Mouse (Mus musculus) heart, embryonic 14.5 days (tissue): ENCODE results near the gene Hjurp. TPM values are rescaled to one million over a fixed set of nuclear protein-coding genes. Genes with fewer than 3 reads are reported as not detected.

ENCODE experiments used
- ATAC-seq: fragments of 200-750 bp; cut with Nextera tagmentation; 2 replicates; pipeline ENCODE4 v1.8.0; 2017; ENCODE audit warnings: low read depth, moderate TSS enrichment; ENCODE audit not compliant: insufficient number of reproducible peaks, insufficient read depth, low FRiP score
- H3K27ac ChIP-seq, 2 experiments: fragments of 200-500 bp in 1 of 2; fragments of 300-500 bp in 1 of 2; sonication (generic) in 1 of 2; replicated peaks in 1 of 2; 2 replicates each; pipeline ENCODE4 v1.5.1; 2012 to 2014; ENCODE audit warnings: low read depth in 2 of 2, low read length in 2 of 2, control low read depth in 1 of 2, mild to moderate bottlenecking in 1 of 2, mixed read lengths in 1 of 2; ENCODE audit not compliant: control insufficient read depth in 1 of 2, insufficient read depth in 1 of 2
- H3K27me3 ChIP-seq: fragments of 300-500 bp; sonication (generic); 2 replicates; pipeline ENCODE4 v1.6.1; 2014; ENCODE audit warnings: mild to moderate bottlenecking, low read length, control low read depth; ENCODE audit not compliant: control insufficient read depth, insufficient read depth
- H3K36me3 ChIP-seq: fragments of 300-500 bp; sonication (generic); 2 replicates; pipeline ENCODE4 v1.6.1; 2014; ENCODE audit warnings: mild to moderate bottlenecking, control low read depth, low read length, mixed read lengths; ENCODE audit not compliant: control insufficient read depth, insufficient read depth
- H3K4me1 ChIP-seq, 2 experiments: fragments of 200-500 bp in 1 of 2; fragments of 300-500 bp in 1 of 2; sonication (generic) in 1 of 2; 2 replicates each; pipeline ENCODE4 v1.6.1; 2012 to 2014; ENCODE audit warnings: low read length in 2 of 2, control low read depth in 1 of 2, mixed read lengths in 1 of 2; ENCODE audit not compliant: control insufficient read depth in 2 of 2, insufficient read depth in 2 of 2
- H3K4me2 ChIP-seq: fragments of 300-500 bp; sonication (generic); 2 replicates; pipeline ENCODE4 v1.6.1; 2014; ENCODE audit warnings: mild to moderate bottlenecking, low read length
- H3K4me3 ChIP-seq, 2 experiments: fragments of 200-500 bp in 1 of 2; fragments of 300-500 bp in 1 of 2; sonication (generic) in 1 of 2; 2 replicates each; pipeline ENCODE4 v1.5.1; 2012 to 2014; ENCODE audit warnings: low read length in 2 of 2, mild to moderate bottlenecking in 2 of 2, control low read depth in 1 of 2, low read depth in 1 of 2, moderate library complexity in 1 of 2; ENCODE audit not compliant: control insufficient read depth in 1 of 2, insufficient read depth in 1 of 2
- H3K9ac ChIP-seq: fragments of 300-500 bp; sonication (generic); 2 replicates; pipeline ENCODE4 v1.6.1; 2014; ENCODE audit warnings: mild to moderate bottlenecking, low read length
- H3K9me3 ChIP-seq: fragments of 300-500 bp; sonication (generic); 2 replicates; pipeline ENCODE4 v1.6.1; 2016; ENCODE audit warnings: low read length, control low read depth; ENCODE audit not compliant: control insufficient read depth
- WGBS: fragments of 180-500 bp; shearing (Covaris S2); extraction: QIAGEN DNeasy Blood & Tissue Kit; methylation state at CpG from one replicate; pipeline ENCODE4 v1.1.7; 2014; 5-methylcytosine and 5-hydroxymethylcytosine counted together
- polyA plus RNA-seq: library from polyadenylated mRNA; unstranded; fragments of >200 nt; fragmentation: Nextera tagmentation; extraction: Ambion mirVana; gene quantifications from 2 replicates; pipeline ENCODE4 v1.2.1, GENCODE M21; 2014

Hjurp gene
- polyA plus RNA-seq, 1 experiment from 2014 or later = 104 TPM

DNA sequence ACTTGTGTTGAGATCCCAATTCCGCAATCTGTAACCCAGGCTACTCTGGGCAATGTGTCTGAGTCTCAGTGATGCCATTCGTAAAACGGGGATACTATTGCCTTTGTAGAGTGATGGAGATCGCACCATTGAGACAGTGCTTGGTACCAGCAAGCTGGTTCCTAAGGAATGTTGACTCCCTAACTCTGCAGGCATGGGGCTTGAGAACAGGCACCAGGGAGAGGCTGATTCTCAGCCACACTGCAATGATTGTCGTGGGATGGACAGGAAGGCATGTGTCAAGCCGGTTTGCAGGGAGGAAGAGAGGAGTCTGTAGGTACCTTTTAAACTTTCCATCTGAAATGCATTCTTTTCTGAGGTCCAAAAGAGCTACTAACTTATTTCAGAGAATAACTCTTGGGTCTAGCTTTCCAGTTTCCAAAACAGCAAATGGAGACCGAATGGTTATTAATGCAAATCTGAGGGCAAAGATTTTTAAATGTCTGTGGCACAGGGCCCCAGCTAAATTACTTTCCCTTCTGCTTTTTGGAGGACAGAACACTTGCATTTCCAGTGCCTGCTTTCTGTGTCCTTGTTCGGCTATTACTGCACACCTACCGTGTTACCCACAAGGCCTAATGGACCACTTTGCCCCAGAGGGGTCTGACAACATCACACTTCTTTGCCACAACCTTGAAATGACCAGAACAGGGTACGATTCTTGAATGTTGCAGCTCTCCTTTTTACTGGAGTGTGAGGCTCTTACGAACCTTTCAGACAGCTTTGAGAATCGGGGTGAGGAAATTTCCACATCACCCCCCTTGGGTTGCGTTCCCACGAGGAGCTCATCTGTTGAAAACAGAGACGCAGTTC lies 6.2 kb upstream of the Hjurp start:
- ATAC-seq = no peak
- H3K9me3 ChIP-seq = peaks cover 49% of the 10 kb centered on the region
- no peak overlapping the region for H3K4me2 ChIP-seq

DNA sequence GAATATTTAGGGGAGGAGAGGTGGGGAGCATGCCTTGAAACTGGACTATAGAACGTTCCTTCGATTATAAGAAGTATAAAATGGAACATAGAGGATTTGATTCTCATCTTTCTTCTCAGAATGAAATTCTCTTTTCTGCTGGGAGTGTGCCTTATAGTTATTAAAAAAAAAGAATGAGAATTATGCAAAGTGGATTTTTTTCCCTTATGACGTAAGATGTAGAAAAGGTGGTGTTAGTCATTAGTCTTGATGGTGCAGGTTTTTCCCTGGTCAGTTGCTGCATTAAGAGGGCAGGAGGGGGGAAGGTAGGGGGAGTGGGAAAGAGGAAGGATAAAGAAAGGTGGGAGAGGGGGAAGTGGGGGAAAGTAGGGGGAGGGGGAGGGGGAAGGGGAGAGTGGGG lies 4.9 kb upstream of the Hjurp start:
- H3K27ac ChIP-seq = no peak overlapping the region
- no peaks in the 10 kb centered on the region for H3K4me1 ChIP-seq
- H3K4me2 ChIP-seq = no peak overlapping the region
- H3K27me3 ChIP-seq = no peaks in the 10 kb centered on the region
- no peaks in the 10 kb centered on the region for H3K36me3 ChIP-seq
- no peak overlapping the region for H3K4me3 ChIP-seq
- H3K9ac ChIP-seq = no peak overlapping the region
- H3K9me3 ChIP-seq = peaks cover 38% of the 10 kb centered on the region
- ATAC-seq = no peak
- WGBS = 54% methylated on average over 3 of the region's 3 CpGs

More for the DNA sequence above, 6.2 kb upstream of the Hjurp start:
- H3K27me3 ChIP-seq = no peaks in the 10 kb centered on the region
- H3K4me3 ChIP-seq = no peak overlapping the region
- 72% methylated on average over 15 of the region's 15 CpGs for WGBS
- no peaks in the 10 kb centered on the region for H3K4me1 ChIP-seq
- H3K9ac ChIP-seq = no peak overlapping the region
- no peaks in the 10 kb centered on the region for H3K36me3 ChIP-seq
- no peak overlapping the region for H3K27ac ChIP-seq

DNA sequence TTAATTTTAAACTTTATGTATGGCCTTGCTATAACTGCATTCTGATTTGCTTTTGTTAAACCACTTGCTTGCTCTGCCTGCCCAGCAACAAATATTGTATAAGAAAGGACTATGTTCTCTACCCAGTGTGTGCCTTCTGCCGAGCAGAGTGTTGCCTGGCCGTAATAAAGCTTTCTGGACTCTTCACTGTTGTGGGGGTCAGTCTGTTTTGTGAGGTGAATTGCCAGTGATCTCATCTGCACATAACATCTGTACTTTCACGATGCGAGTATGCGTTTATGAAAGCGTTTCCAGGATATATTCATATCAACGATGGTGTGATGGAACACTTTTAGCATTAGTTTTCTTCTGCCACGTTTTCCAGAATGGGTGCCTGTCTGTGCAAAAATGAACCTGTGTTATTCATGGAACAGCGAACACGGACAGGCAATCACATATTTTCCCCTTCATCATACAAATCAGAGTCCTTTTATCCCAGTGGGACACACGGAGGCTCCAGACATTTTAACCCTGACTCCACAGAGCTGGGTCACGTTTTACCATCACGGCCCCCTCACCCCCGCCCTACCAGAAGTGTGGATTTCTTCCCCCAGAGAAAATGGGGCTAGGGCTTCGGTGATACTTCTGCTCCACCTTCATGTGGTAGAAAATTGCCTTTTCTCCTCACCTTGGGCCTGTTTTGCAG lies 2.7 kb upstream of the Hjurp start:
- H3K9me3 ChIP-seq = peaks cover 20% of the 10 kb centered on the region
- H3K27ac ChIP-seq = no peak overlapping the region
- H3K4me3 ChIP-seq = no peak overlapping the region
- H3K9ac ChIP-seq = no peak overlapping the region
- 67% methylated on average over 15 of the region's 15 CpGs for WGBS
- ATAC-seq = no peak
- H3K4me1 ChIP-seq = peaks cover 5 to 17% of the 10 kb centered on the region in 2 experiments; a peak in 3 of 4 replicates
- peaks cover 10% of the 10 kb centered on the region for H3K36me3 ChIP-seq
- no peaks in the 10 kb centered on the region for H3K27me3 ChIP-seq
- H3K4me2 ChIP-seq = no peak overlapping the region

DNA sequence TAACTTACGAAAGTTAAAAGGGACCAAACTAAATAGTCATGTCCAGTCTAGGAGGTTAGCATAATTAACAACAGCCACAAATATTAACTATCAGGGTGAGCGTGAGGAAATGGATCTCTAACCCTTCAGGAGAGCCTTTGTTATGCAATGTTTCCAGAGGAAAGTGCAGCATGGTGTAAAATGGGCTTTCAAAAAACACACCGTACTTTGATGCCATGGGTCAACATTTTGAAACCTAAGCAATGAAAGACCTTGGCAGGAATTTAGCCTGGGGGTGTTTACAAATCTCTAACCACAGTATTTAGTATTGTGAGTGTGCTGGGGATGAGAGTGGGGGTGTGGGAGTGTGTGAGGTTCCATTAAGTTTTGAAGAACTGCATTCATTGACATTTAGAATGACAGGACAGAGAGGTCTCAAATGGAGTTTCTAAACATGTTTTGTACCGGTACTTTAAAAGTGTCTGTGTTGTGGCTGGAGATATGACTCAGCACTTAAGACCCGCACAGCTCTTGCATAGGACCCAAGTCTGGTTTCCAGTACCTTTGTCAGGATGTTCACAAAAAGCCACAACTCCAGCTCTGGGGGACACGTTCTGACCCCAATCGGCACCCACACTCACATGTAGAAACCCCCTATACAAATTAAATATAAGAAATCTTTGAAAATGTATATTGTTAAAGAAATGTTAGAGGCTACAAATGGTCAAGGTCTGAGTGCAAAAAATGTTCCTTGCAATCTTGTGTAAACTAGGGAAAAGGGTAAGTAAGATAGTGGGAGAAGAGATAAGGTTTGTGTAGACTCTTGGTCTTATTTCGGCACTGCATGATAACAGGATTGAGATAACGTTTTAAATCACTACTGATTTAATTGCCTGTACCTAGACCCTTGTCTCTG lies 1.9 kb upstream of the Hjurp start:
- no peak for ATAC-seq
- Histone ChIP-seq H3K36me3 (peaks cover 18% of the 10 kb centered on the region), H3K4me3 (no peak overlapping the region), H3K9ac (no peak overlapping the region), H3K4me1 (peaks cover 5 to 23% of the 10 kb centered on the region in 2 experiments; a peak in 3 of 4 replicates), H3K4me2 (no peak overlapping the region), H3K27me3 (no peaks in the 10 kb centered on the region), H3K27ac (no peak overlapping the region), H3K9me3 (peaks cover 12% of the 10 kb centered on the region)
- 48% methylated on average over 9 of the region's 9 CpGs for WGBS

DNA sequence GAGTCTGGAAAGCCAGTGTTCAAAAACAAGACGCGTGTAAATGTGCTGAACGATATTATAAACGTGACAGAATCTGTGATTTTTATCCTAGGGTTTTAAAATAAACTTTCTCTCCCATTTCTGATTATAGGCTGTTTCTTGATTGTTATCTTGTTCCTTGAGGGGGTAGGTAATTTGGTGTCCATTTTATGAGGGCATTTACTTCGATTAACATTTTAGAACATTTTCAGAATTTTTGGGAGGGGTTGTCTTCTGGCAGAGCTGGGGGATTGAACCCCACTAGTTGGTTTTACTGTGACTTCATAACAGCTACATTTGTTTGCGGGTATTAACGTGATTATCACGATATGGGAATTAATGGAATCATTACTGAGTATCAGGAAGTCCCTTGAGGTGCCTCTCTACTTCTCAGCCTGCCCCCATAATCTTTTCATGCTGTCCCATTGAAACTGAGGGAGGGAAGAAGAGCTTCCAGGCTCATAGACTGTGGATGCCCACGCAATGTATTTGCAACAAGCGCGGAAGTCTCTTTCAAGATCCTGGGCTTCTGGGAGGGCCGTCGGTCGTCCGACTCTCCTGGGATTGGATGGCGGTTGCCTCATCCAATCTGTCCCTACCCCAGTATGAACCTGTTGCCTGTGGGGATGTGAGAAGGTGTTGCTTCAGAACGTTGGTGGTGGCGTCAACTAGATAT lies 532 bp upstream of the Hjurp start:
- H3K4me3 ChIP-seq = peak overlapping the region; percentile 47 to 55
- 65% methylated on average over 18 of the region's 18 CpGs for WGBS
- no peaks in the 10 kb centered on the region for H3K27me3 ChIP-seq
- 0 out of 2 replicates have a peak, but pooled peaks cover 6% of the 10 kb centered on the region for H3K9me3 ChIP-seq
- peak overlapping the region; percentile 65 for H3K4me2 ChIP-seq
- H3K4me1 ChIP-seq = peaks cover 5 to 23% of the 10 kb centered on the region in 2 experiments; a peak in 3 of 4 replicates
- peak overlapping the region; percentile 80 for H3K9ac ChIP-seq
- peaks cover 31% of the 10 kb centered on the region for H3K36me3 ChIP-seq
- ATAC-seq = no peak; the same call in 1 of the 2 replicates
- H3K27ac ChIP-seq = peak overlapping the region in 1 of 2 experiments; percentile 85; a peak in 1 of 4 replicates

DNA sequence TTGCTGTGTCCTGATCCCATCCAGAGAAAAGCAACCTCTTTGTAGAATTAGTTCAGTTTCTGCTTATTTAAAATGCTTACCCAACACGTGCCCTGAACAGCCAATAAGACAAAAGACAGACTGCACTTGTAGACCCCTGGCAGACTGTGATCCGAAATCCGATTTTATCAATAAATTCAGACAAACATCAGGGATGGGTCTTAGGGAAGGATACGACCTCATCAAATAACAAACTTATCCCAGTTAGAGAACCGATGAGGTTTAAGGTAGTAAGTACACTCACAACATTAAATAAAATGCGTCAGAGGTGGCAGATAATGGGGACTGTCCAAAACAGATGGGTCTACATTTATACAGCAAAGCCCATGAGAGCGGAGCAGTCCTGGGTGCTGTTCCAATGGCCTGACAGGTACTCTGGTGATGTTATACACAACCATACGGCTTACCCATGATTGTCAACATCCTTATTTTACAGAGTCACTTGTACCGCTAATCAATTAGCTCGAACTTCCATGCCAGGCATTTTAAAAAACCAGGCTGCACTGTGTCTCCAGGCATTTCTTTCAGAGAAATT lies 822 bp downstream of the Hjurp start:
- H3K27me3 ChIP-seq = no peaks in the 10 kb centered on the region
- H3K4me2 ChIP-seq = peak overlapping the region; percentile 65
- ATAC-seq = peak; percentile 11; the same call in 1 of the 2 replicates
- H3K4me1 ChIP-seq = peaks cover 5 to 23% of the 10 kb centered on the region in 2 experiments; a peak in 3 of 4 replicates
- H3K36me3 ChIP-seq = peaks cover 45% of the 10 kb centered on the region
- WGBS = 24% methylated on average over 10 of the region's 10 CpGs
- peak overlapping the region; percentile 83 to 85 for H3K27ac ChIP-seq
- H3K4me3 ChIP-seq = peak overlapping the region; percentile 47 to 55
- H3K9me3 ChIP-seq = no peaks in the 10 kb centered on the region
- H3K9ac ChIP-seq = peak overlapping the region; percentile 80
